Mouse (Mus musculus) hindbrain, embryonic 15.5 days (tissue): ENCODE data around the gene Mcub. TPM values are rescaled to one million over a fixed set of nuclear protein-coding genes. Genes with fewer than 3 reads are reported as not detected.

Experiments used
- ATAC-seq: fragments of 200-750 bp; cut with Nextera tagmentation; 2 replicates; pipeline ENCODE4 v1.8.0; 2017; ENCODE audit warnings: low read depth, moderate number of reproducible peaks, moderate TSS enrichment; ENCODE audit not compliant: low FRiP score
- H3K27ac ChIP-seq: fragments of 300-500 bp; sonication (generic); replicated peaks from 2 replicates; pipeline ENCODE4 v1.5.1; 2015; ENCODE audit warnings: mild to moderate bottlenecking, inconsistent platforms
- H3K27me3 ChIP-seq: fragments of 300-500 bp; sonication (generic); 2 replicates; pipeline ENCODE4 v1.6.1; 2015; ENCODE audit warnings: control low read depth, inconsistent platforms
- H3K36me3 ChIP-seq: fragments of 300-500 bp; sonication (generic); 2 replicates; pipeline ENCODE4 v1.6.1; 2015; ENCODE audit warnings: control low read depth, inconsistent platforms
- H3K4me1 ChIP-seq: fragments of 300-500 bp; sonication (generic); replicated peaks from 2 replicates; pipeline ENCODE4 v1.6.1; 2015; ENCODE audit warnings: control low read depth, inconsistent platforms
- H3K4me2 ChIP-seq: fragments of 300-500 bp; sonication (generic); 2 replicates; pipeline ENCODE4 v1.6.1; 2015; ENCODE audit warnings: moderate library complexity, mild to moderate bottlenecking, inconsistent platforms
- H3K4me3 ChIP-seq: fragments of 300-500 bp; sonication (generic); 2 replicates; pipeline ENCODE4 v1.5.1; 2015; ENCODE audit warnings: mild to moderate bottlenecking, inconsistent platforms
- H3K9ac ChIP-seq: fragments of 300-500 bp; sonication (generic); 2 replicates; pipeline ENCODE4 v1.6.1; 2015; ENCODE audit warnings: inconsistent platforms
- H3K9me3 ChIP-seq: fragments of 300-500 bp; sonication (generic); 2 replicates; pipeline ENCODE4 v1.6.1; 2016; ENCODE audit warnings: control low read depth, inconsistent platforms
- WGBS: fragments of 180-500 bp; shearing (Covaris S2); methylation state at CpG from one replicate; pipeline ENCODE4 v1.1.7; 2015; 5-methylcytosine and 5-hydroxymethylcytosine counted together
- polyA plus RNA-seq: library from polyadenylated mRNA; unstranded; fragments of >200 nt; fragmentation: Nextera tagmentation; extraction: Ambion mirVana; gene quantifications from 2 replicates; pipeline ENCODE4 v1.2.1, GENCODE M21; 2015

Mcub gene
- polyA plus RNA-seq = 5.6 and 6.3 TPM in 2 replicates

GRCm38 (mm10) chr3:129969432-129970395 lies at the start of gene Mcub:
Mcub (minus strand) TSS chr3:129970206.
- peak; percentile 76 for ATAC-seq
- H3K4me2 ChIP-seq = peak within 1 kb of the TSS; percentile 96
- H3K36me3 ChIP-seq = no peaks in the 10 kb centered on the region
- peaks cover 12% of the 10 kb centered on the region for H3K27me3 ChIP-seq
- peak within 1 kb of the TSS; percentile 38 for H3K9ac ChIP-seq
- H3K4me1 ChIP-seq = peaks cover 22% of the 10 kb centered on the region
- WGBS = under 1% methylated on average over 62 of the region's 63 CpGs
- no peak within 1 kb of the TSS for H3K27ac ChIP-seq
- H3K9me3 ChIP-seq = no peaks in the 10 kb centered on the region
- H3K4me3 ChIP-seq = peak within 1 kb of the TSS; percentile 49

GRCm38 (mm10) chr3:130012943-130013342 lies 42.9 kb upstream of the Mcub start:
- no peaks in the 10 kb centered on the region for H3K9me3 ChIP-seq
- no peak overlapping the region for H3K27ac ChIP-seq
- H3K27me3 ChIP-seq = no peaks in the 10 kb centered on the region
- no peaks in the 10 kb centered on the region for H3K4me1 ChIP-seq
- ATAC-seq = no peak
- WGBS = 83% methylated on average over 2 of the region's 2 CpGs
- peaks cover 11% of the 10 kb centered on the region for H3K36me3 ChIP-seq
- no peak overlapping the region for H3K9ac ChIP-seq
- no peak overlapping the region for H3K4me2 ChIP-seq
- H3K4me3 ChIP-seq = no peak overlapping the region

GRCm38 (mm10) chr3:130011236-130011635 lies 41.2 kb upstream of the Mcub start:
- Histone ChIP-seq H3K27me3 (no peaks in the 10 kb centered on the region), H3K27ac (no peak overlapping the region), H3K36me3 (peaks cover 21% of the 10 kb centered on the region), H3K4me2 (no peak overlapping the region), H3K4me1 (no peaks in the 10 kb centered on the region), H3K9ac (no peak overlapping the region), H3K4me3 (no peak overlapping the region), H3K9me3 (no peaks in the 10 kb centered on the region)
- ATAC-seq = no peak
- WGBS = 70% methylated on average over 1 of the region's 1 CpGs

- WGBS = 92% methylated on average over 7 of the region's 7 CpGs
Observed at GRCm38 (mm10) chr3:130006141-130006540, 36.1 kb upstream of the Mcub start.

GRCm38 (mm10) chr3:130000926-130001325 lies 30.9 kb upstream of the Mcub start:
- 94% methylated on average over 11 of the region's 11 CpGs for WGBS
- Histone ChIP-seq H3K4me2 (no peak overlapping the region), H3K9me3 (no peaks in the 10 kb centered on the region), H3K9ac (no peak overlapping the region), H3K4me3 (no peak overlapping the region), H3K27me3 (no peaks in the 10 kb centered on the region), H3K4me1 (no peaks in the 10 kb centered on the region), H3K36me3 (peaks cover 70% of the 10 kb centered on the region), H3K27ac (no peak overlapping the region)
- ATAC-seq = no peak

More at GRCm38 (mm10) chr3:130006141-130006540, 36.1 kb upstream of the Mcub start:
- no peaks in the 10 kb centered on the region for H3K4me1 ChIP-seq
- no peaks in the 10 kb centered on the region for H3K27me3 ChIP-seq
- H3K27ac ChIP-seq = no peak overlapping the region
- H3K4me2 ChIP-seq = no peak overlapping the region
- peaks cover 62% of the 10 kb centered on the region for H3K36me3 ChIP-seq
- no peak overlapping the region for H3K4me3 ChIP-seq
- H3K9ac ChIP-seq = no peak overlapping the region
- H3K9me3 ChIP-seq = no peaks in the 10 kb centered on the region
- ATAC-seq = no peak

- H3K9ac ChIP-seq = no peak overlapping the region
- no peaks in the 10 kb centered on the region for H3K9me3 ChIP-seq
- no peaks in the 10 kb centered on the region for H3K27me3 ChIP-seq
- WGBS = 90% methylated on average over 6 of the region's 6 CpGs
- H3K4me1 ChIP-seq = no peaks in the 10 kb centered on the region
- H3K4me2 ChIP-seq = no peak overlapping the region
- ATAC-seq = no peak
- no peak overlapping the region for H3K4me3 ChIP-seq
- H3K36me3 ChIP-seq = peaks cover 73% of the 10 kb centered on the region
- no peak overlapping the region for H3K27ac ChIP-seq
Observed at GRCm38 (mm10) chr3:129998526-129998925, 28.5 kb upstream of the Mcub start.

- H3K9me3 ChIP-seq = no peaks in the 10 kb centered on the region
- no peak for ATAC-seq
- peaks cover 74% of the 10 kb centered on the region for H3K36me3 ChIP-seq
- no peak overlapping the region for H3K4me2 ChIP-seq
- H3K27me3 ChIP-seq = no peaks in the 10 kb centered on the region
- H3K27ac ChIP-seq = no peak overlapping the region
- no peak overlapping the region for H3K9ac ChIP-seq
- no peaks in the 10 kb centered on the region for H3K4me1 ChIP-seq
- WGBS = 87% methylated on average over 7 of the region's 7 CpGs
- no peak overlapping the region for H3K4me3 ChIP-seq
Observed at GRCm38 (mm10) chr3:129998001-129998400, 28.0 kb upstream of the Mcub start.

- H3K4me3 ChIP-seq = no peak overlapping the region
- WGBS = 89% methylated on average over 3 of the region's 3 CpGs
- ATAC-seq = no peak
- H3K4me2 ChIP-seq = no peak overlapping the region
- no peak overlapping the region for H3K9ac ChIP-seq
- H3K9me3 ChIP-seq = no peaks in the 10 kb centered on the region
- no peaks in the 10 kb centered on the region for H3K4me1 ChIP-seq
- peaks cover 74% of the 10 kb centered on the region for H3K36me3 ChIP-seq
- H3K27ac ChIP-seq = no peak overlapping the region
- H3K27me3 ChIP-seq = no peaks in the 10 kb centered on the region
Observed at GRCm38 (mm10) chr3:129997324-129997723, 27.3 kb upstream of the Mcub start.

- Histone ChIP-seq H3K27ac (no peak overlapping the region), H3K9ac (no peak overlapping the region), H3K9me3 (no peaks in the 10 kb centered on the region), H3K36me3 (peaks cover 88% of the 10 kb centered on the region), H3K4me1 (no peaks in the 10 kb centered on the region), H3K27me3 (no peaks in the 10 kb centered on the region), H3K4me2 (no peak overlapping the region), H3K4me3 (no peak overlapping the region)
- no peak for ATAC-seq
- WGBS = 97% methylated on average over 13 of the region's 13 CpGs
Observed at GRCm38 (mm10) chr3:129987297-129987696, 17.3 kb upstream of the Mcub start.

GRCm38 (mm10) chr3:129985335-129985734 lies 15.3 kb upstream of the Mcub start:
- 90% methylated on average over 4 of the region's 4 CpGs for WGBS
- no peak overlapping the region for H3K4me2 ChIP-seq
- no peaks in the 10 kb centered on the region for H3K9me3 ChIP-seq
- ATAC-seq = no peak
- H3K4me3 ChIP-seq = no peak overlapping the region
- H3K36me3 ChIP-seq = peaks cover 78% of the 10 kb centered on the region
- no peaks in the 10 kb centered on the region for H3K4me1 ChIP-seq
- H3K27ac ChIP-seq = no peak overlapping the region
- H3K27me3 ChIP-seq = no peaks in the 10 kb centered on the region
- H3K9ac ChIP-seq = no peak overlapping the region

GRCm38 (mm10) chr3:129984797-129985196 lies 14.8 kb upstream of the Mcub start:
- Histone ChIP-seq H3K9me3 (no peaks in the 10 kb centered on the region), H3K4me3 (no peak overlapping the region), H3K36me3 (peaks cover 73% of the 10 kb centered on the region), H3K27ac (no peak overlapping the region), H3K27me3 (no peaks in the 10 kb centered on the region), H3K4me2 (no peak overlapping the region), H3K4me1 (no peaks in the 10 kb centered on the region), H3K9ac (no peak overlapping the region)
- ATAC-seq = no peak
- WGBS = 90% methylated on average over 5 of the region's 5 CpGs

GRCm38 (mm10) chr3:129982271-129982670 lies 12.3 kb upstream of the Mcub start:
- Histone ChIP-seq H3K27ac (no peak overlapping the region), H3K4me1 (no peaks in the 10 kb centered on the region), H3K4me3 (no peak overlapping the region), H3K27me3 (no peaks in the 10 kb centered on the region), H3K9me3 (no peaks in the 10 kb centered on the region), H3K36me3 (peaks cover 48% of the 10 kb centered on the region), H3K4me2 (no peak overlapping the region), H3K9ac (no peak overlapping the region)
- no peak for ATAC-seq
- 74% methylated on average over 5 of the region's 5 CpGs for WGBS
